Mouse (Mus musculus) limb, embryonic 14.5 days (tissue): Measurements from ENCODE around the gene Gper1. TPM values are rescaled to one million over a fixed set of nuclear protein-coding genes. Genes with fewer than 3 reads are reported as not detected.

Source experiments
- ATAC-seq: fragments of 200-750 bp; cut with Nextera tagmentation; 2 replicates; pipeline ENCODE4 v1.8.0; 2017; ENCODE audit warnings: low read depth, moderate number of reproducible peaks, moderate TSS enrichment; ENCODE audit not compliant: low FRiP score
- DNase-seq: peaks from one replicate; pipeline ENCODE4 v3.0.0-alpha.2; 2015; ENCODE audit warnings: low spot score
- H3K27ac ChIP-seq: fragments of 300-500 bp; sonication (generic); replicated peaks from 2 replicates; pipeline ENCODE4 v1.5.1; 2014; ENCODE audit warnings: low read depth, mild to moderate bottlenecking, low read length, moderate library complexity, mixed read lengths
- H3K27me3 ChIP-seq: fragments of 300-500 bp; sonication (generic); 2 replicates; pipeline ENCODE4 v1.6.1; 2014; ENCODE audit warnings: low read length, mixed read lengths; ENCODE audit not compliant: control insufficient read depth, insufficient read depth
- H3K36me3 ChIP-seq: fragments of 300-500 bp; sonication (generic); 2 replicates; pipeline ENCODE4 v1.6.1; 2014; ENCODE audit warnings: mild to moderate bottlenecking, low read length, moderate library complexity, mixed read lengths; ENCODE audit not compliant: control insufficient read depth, insufficient read depth
- H3K4me1 ChIP-seq: fragments of 300-500 bp; sonication (generic); 2 replicates; pipeline ENCODE4 v1.6.1; 2014; ENCODE audit warnings: antibody characterized with exemption, low read length, mixed read lengths; ENCODE audit not compliant: control insufficient read depth, insufficient read depth
- H3K4me2 ChIP-seq: fragments of 300-500 bp; sonication (generic); replicated peaks from 2 replicates; pipeline ENCODE4 v1.6.1; 2014; ENCODE audit warnings: low read depth, mild to moderate bottlenecking, low read length, moderate library complexity; ENCODE audit not compliant: severe bottlenecking
- H3K4me3 ChIP-seq: fragments of 300-500 bp; sonication (generic); replicated peaks from 2 replicates; pipeline ENCODE4 v1.5.1; 2014; ENCODE audit warnings: low read length
- H3K9ac ChIP-seq: fragments of 300-500 bp; sonication (generic); 2 replicates; pipeline ENCODE4 v1.6.1; 2014; ENCODE audit warnings: mild to moderate bottlenecking, low read depth, low read length, moderate library complexity; ENCODE audit not compliant: severe bottlenecking
- H3K9me3 ChIP-seq: fragments of 300-500 bp; sonication (generic); 2 replicates; pipeline ENCODE4 v1.6.1; 2016; ENCODE audit warnings: low read length; ENCODE audit not compliant: control insufficient read depth
- POLR2A ChIP-seq: fragments of 200-500 bp; IDR thresholded peaks from 2 replicates; pipeline ENCODE4 v1.8.0; 2012; ENCODE audit warnings: inconsistent platforms, mild to moderate bottlenecking, moderate library complexity, borderline replicate concordance; ENCODE audit not compliant: insufficient read depth, insufficient read length; ENCODE audit errors: extremely low read depth
- WGBS: fragments of 180-500 bp; shearing (Covaris S2); extraction: QIAGEN DNeasy Blood & Tissue Kit; methylation state at CpG from one replicate; pipeline ENCODE4 v1.1.7; 2014; 5-methylcytosine and 5-hydroxymethylcytosine counted together
- polyA plus RNA-seq, 2 experiments: library from polyadenylated mRNA; depleted of rRNA in 1 of 2; stranded (reverse) in 1 of 2; unstranded in 1 of 2; fragments of >200 nt; fragmentation: Nextera tagmentation in 1 of 2; extraction: Ambion mirVana in 1 of 2; gene quantifications; 2 replicates each; pipeline versions ENCODE4 v1.2.1 to v1.2.3; 2012 to 2014

The Gper1 gene
- polyA plus RNA-seq, 2 experiments = 4.7 to 6.7 TPM

DNA sequence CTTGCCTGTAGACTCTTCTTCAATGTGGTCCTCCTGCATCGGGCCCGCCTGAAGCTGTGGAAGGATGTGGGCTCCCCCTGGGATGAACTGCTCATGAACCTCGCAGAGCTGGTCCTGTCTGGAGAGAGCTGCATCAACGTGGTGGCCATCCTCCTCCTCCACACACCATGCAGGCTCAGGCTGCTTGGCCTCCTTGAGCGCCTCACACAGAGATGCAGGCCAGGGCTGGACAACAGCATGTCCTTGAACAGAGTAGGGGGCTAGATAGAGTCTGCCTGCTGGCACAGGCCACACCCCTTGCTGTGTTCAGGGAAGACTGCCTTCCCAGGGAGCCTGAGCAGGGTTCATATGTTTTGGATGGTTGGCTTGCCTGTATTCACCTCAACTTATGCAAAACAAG lies 8.0 kb upstream of the Gper1 start:
- H3K9ac ChIP-seq = no peak overlapping the region
- H3K9me3 ChIP-seq = no peaks in the 10 kb centered on the region
- no peak overlapping the region for H3K27ac ChIP-seq
- DNase-seq (no peak), ATAC-seq (no peak)
- H3K27me3 ChIP-seq = no peaks in the 10 kb centered on the region
- peaks cover 9% of the 10 kb centered on the region; the same call in 1 of the 2 replicates for H3K4me1 ChIP-seq
- H3K4me2 ChIP-seq = no peak overlapping the region
- no peak overlapping the region for H3K4me3 ChIP-seq
- 87% methylated on average over 5 of the region's 5 CpGs for WGBS
- no peak for TF ChIP-seq POLR2A
- 0 out of 2 replicates have a peak, but pooled peaks cover 7% of the 10 kb centered on the region for H3K36me3 ChIP-seq

DNA sequence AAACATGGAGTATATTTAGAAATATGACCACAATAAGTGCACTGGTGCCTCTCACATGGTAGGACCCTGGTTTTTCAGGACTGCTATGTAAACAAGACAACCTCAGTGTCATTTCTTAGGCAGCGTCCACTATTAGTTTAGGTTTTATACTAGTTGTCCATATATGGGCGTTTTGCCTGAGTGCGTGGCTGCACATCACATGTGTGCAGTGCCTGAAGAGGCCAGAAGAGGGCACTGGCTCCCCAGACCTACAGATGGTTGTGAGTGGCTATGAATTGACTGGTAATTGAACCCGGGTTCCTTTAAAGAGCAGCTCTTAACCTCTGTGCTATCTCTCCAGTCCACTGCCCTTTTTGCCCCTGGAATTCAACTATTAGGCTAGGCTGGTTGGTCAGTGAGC lies 6.0 kb upstream of the Gper1 start:
- Histone ChIP-seq H3K4me3 (no peak overlapping the region), H3K27me3 (no peaks in the 10 kb centered on the region), H3K36me3 (0 out of 2 replicates have a peak, but pooled peaks cover 7% of the 10 kb centered on the region), H3K9me3 (no peaks in the 10 kb centered on the region), H3K4me1 (peaks cover 11% of the 10 kb centered on the region; the same call in 1 of the 2 replicates), H3K4me2 (no peak overlapping the region), H3K9ac (no peak overlapping the region), H3K27ac (no peak overlapping the region)
- no peak for ATAC-seq
- WGBS = 96% methylated on average over 4 of the region's 4 CpGs
- no peak for TF ChIP-seq POLR2A
- no peak for DNase-seq

DNA sequence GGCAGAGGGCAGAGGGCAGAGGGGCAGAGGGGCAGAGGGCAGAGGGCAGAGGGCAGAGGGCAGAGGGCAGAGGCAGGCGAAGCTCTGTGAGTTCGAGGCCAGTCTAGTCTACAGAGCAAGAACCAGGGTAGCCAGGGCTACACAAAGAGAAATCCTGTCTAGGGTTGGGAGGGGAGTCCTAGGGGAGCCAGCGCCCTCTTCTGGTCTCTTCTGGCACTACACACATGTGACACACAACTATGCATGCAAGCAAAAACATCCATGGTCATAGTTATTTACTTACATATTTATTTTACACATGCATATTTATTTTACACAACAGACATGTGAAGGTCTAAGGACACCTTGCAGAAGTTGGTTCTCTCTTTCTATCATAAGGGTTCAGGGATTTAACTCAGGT lies 5.5 kb upstream of the Gper1 start:
- DNase-seq (no peak), ATAC-seq (no peak)
- Histone ChIP-seq H3K27me3 (no peaks in the 10 kb centered on the region), H3K9me3 (no peaks in the 10 kb centered on the region), H3K4me1 (peaks cover 15% of the 10 kb centered on the region), H3K9ac (no peak overlapping the region), H3K4me3 (no peak overlapping the region), H3K27ac (no peak overlapping the region), H3K4me2 (no peak overlapping the region), H3K36me3 (0 out of 2 replicates have a peak, but pooled peaks cover 7% of the 10 kb centered on the region)
- no peak for TF ChIP-seq POLR2A
- WGBS = 89% methylated on average over 3 of the region's 3 CpGs

DNA sequence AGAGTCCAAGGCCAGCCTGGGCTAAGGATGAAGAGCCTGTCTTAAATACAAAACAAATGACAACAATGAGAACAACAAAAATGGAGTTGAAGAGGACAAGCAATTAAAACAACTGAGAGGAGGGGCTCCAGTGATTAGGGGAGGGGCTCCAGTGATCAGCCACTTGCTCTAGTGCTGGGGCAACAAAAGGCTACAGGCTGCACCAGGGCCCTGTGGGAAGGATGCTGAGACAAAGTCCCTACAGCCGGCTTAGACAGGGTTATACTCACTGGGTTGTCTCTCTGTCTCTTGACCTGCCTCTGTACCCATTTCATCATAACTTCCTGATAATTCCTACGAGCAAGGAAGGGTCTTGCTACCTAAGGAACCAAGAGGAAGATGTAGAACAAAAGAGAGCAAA lies 4.8 kb upstream of the Gper1 start:
- no peak for ATAC-seq
- H3K4me2 ChIP-seq = no peak overlapping the region
- no peaks in the 10 kb centered on the region for H3K27me3 ChIP-seq
- 76% methylated on average over 2 of the region's 2 CpGs for WGBS
- H3K36me3 ChIP-seq = 0 out of 2 replicates have a peak, but pooled peaks cover 7% of the 10 kb centered on the region
- H3K9me3 ChIP-seq = no peaks in the 10 kb centered on the region
- no peak overlapping the region for H3K27ac ChIP-seq
- H3K4me3 ChIP-seq = no peak overlapping the region
- DNase-seq = no peak
- no peak for TF ChIP-seq POLR2A
- H3K9ac ChIP-seq = no peak overlapping the region
- H3K4me1 ChIP-seq = peaks cover 20% of the 10 kb centered on the region

DNA sequence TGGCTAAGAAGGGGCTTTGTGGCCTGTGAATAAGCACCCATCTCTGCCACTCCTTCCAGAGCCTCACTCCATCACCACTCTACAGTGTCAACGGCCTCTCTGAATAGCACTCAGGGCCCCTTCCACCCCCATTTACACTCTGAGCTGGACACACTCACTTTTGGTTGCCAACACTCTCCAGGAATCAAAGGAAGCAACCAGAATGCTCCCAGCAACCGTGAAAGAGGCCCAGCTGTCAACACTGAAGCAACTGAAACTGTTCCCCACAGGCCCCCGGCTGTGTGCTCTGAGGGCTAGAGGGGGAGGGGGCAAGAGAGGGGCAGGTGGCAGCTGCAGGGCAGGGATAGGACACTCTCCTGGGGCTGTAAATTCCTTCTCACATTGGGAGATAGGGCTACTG lies 4.3 kb upstream of the Gper1 start:
- DNase-seq (peak; percentile 58), ATAC-seq (peak; percentile 81; the same call in 1 of the 2 replicates)
- Histone ChIP-seq H3K9me3 (no peaks in the 10 kb centered on the region), H3K9ac (no peak overlapping the region), H3K4me1 (peaks cover 20% of the 10 kb centered on the region), H3K4me3 (no peak overlapping the region), H3K4me2 (no peak overlapping the region), H3K27me3 (no peaks in the 10 kb centered on the region), H3K27ac (no peak overlapping the region), H3K36me3 (0 out of 2 replicates have a peak, but pooled peaks cover 7% of the 10 kb centered on the region)
- 7% methylated on average over 3 of the region's 3 CpGs for WGBS
- no peak for TF ChIP-seq POLR2A

DNA sequence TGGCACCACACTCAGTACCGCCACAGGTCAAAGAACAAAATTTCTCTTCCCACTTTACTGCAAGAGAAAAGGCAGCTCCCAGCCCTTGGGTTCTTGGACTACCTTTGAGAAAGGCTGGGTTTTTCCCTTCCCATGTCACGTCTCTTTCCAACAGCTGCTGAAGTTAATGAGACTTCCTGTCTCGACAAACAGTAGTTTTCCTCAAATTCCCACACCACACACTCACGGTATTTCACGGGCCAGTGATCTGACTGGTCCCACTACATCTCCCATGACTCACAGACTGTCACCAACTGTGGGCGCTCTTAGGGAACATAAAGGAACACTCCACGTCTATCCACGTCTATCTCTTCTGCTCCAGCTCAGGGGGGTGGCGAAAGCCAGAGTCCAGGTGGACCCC lies 2.2 kb downstream of the Gper1 start:
- 56% methylated on average over 9 of the region's 9 CpGs for WGBS
- no peak overlapping the region for H3K4me3 ChIP-seq
- peaks cover 37% of the 10 kb centered on the region for H3K4me1 ChIP-seq
- H3K27me3 ChIP-seq = no peaks in the 10 kb centered on the region
- H3K4me2 ChIP-seq = no peak overlapping the region
- H3K9ac ChIP-seq = no peak overlapping the region
- no peaks in the 10 kb centered on the region; the same call in 1 of the 2 replicates for H3K36me3 ChIP-seq
- no peak overlapping the region for H3K27ac ChIP-seq
- no peak for TF ChIP-seq POLR2A
- no peak for ATAC-seq
- no peak for DNase-seq
- H3K9me3 ChIP-seq = no peaks in the 10 kb centered on the region
